Mouse (Mus musculus): ENCODE measurements at regions not wholly inside any gene's neighbourhood (a gene's known extent, or its start where the extent isn't known, plus 50 kb on each side); places are given as distances from the start of the nearest gene placed in this dataset.

GRCm38 (mm10) chr13:28770018-28770417 lies 183.5 kb downstream of the Sox4 start:
- Histone ChIP-seq H3K4me3 (replicated peaks; ENCODE audit: low read depth, low read length) (no peak overlapping the region), H3K4me2 (ENCODE audit: low read length) (no peak overlapping the region), H3K9me3 (replicated peaks; ENCODE audit: low read length) (no peaks in the 10 kb centered on the region; the same call in 1 of the 2 replicates), H3K27me3 (ENCODE audit: insufficient read depth, low read length) (no peaks in the 10 kb centered on the region), H3K36me3 (ENCODE audit: insufficient read depth, low read length) (no peaks in the 10 kb centered on the region), H3K27ac (peak overlapping the region; percentile 36; the same call in 1 of the 2 replicates), H3K9ac (ENCODE audit: low read depth, low read length) (no peak overlapping the region), H3K4me1 (replicated peaks; ENCODE audit: insufficient read depth, low read length) (no peaks in the 10 kb centered on the region)
- no peak for DNase-seq (ENCODE audit: low spot score)
- 53% methylated on average over 4 of the region's 4 CpGs for WGBS
- TF ChIP-seq CTCF (IDR thresholded peaks at IDR 0.05; ENCODE audit: low read depth) = no peak
- no peak for ATAC-seq (replicated peaks; ENCODE audit: low FRiP score, low read depth)

GRCm38 (mm10) chr13:28768717-28769426 lies 184.6 kb downstream of the Sox4 start:
- 36% methylated on average over 14 of the region's 14 CpGs for WGBS
- no peaks in the 10 kb centered on the region for H3K4me1 ChIP-seq (replicated peaks; ENCODE audit: insufficient read depth, low read length)
- no peaks in the 10 kb centered on the region; the same call in 1 of the 2 replicates for H3K9me3 ChIP-seq (replicated peaks; ENCODE audit: low read length)
- no peak overlapping the region for H3K27ac ChIP-seq
- DNase-seq (ENCODE audit: low spot score) (peak; percentile 60), ATAC-seq (replicated peaks; ENCODE audit: low FRiP score, low read depth) (no peak)
- TF ChIP-seq CTCF (IDR thresholded peaks at IDR 0.05; ENCODE audit: low read depth) = no peak
- H3K4me2 ChIP-seq (ENCODE audit: low read length) = no peak overlapping the region
- no peak overlapping the region for H3K4me3 ChIP-seq (replicated peaks; ENCODE audit: low read depth, low read length)
- H3K36me3 ChIP-seq (ENCODE audit: insufficient read depth, low read length) = no peaks in the 10 kb centered on the region
- no peaks in the 10 kb centered on the region for H3K27me3 ChIP-seq (ENCODE audit: insufficient read depth, low read length)
- no peak overlapping the region for H3K9ac ChIP-seq (ENCODE audit: low read depth, low read length)

- H3K4me1 ChIP-seq (replicated peaks; ENCODE audit: insufficient read depth, low read length) = peaks cover 11% of the 10 kb centered on the region; the same call in 1 of the 2 replicates
- H3K9me3 ChIP-seq (replicated peaks; ENCODE audit: low read length) = no peaks in the 10 kb centered on the region; the same call in 1 of the 2 replicates
- 89% methylated on average over 2 of the region's 2 CpGs for WGBS
- no peak for DNase-seq (ENCODE audit: low spot score)
- no peak overlapping the region for H3K9ac ChIP-seq (ENCODE audit: low read depth, low read length)
- TF ChIP-seq CTCF (IDR thresholded peaks at IDR 0.05; ENCODE audit: low read depth) = no peak
- H3K27me3 ChIP-seq (ENCODE audit: insufficient read depth, low read length) = no peaks in the 10 kb centered on the region
- H3K27ac ChIP-seq = no peak overlapping the region
- H3K4me3 ChIP-seq (replicated peaks; ENCODE audit: low read depth, low read length) = no peak overlapping the region
- no peak for ATAC-seq (replicated peaks; ENCODE audit: low FRiP score, low read depth)
- no peaks in the 10 kb centered on the region for H3K36me3 ChIP-seq (ENCODE audit: insufficient read depth, low read length)
- H3K4me2 ChIP-seq (ENCODE audit: low read length) = no peak overlapping the region
Observed at GRCm38 (mm10) chr13:28762555-28762954, 191.0 kb downstream of the Sox4 start.

DNA sequence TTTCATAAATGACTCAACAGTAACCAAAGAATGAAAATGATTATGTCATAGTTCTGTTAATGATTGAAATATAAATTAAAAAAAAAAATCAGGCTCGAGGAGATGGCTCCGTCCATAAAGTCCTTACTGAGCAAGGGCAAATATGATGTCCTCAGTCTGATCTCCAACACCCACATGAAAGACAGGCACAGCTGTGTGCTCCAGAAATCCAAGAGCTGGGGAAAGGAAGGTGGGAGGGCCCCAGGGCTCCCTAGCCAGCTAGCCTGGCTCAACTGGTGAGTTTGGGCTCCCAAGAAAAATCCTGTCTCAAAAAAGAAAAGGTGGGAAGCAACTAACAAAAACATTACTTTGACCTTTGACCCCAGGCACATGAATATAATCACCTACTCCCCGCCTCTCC lies 194.5 kb downstream of the Sox4 start:
- peak overlapping the region; percentile 82; the same call in 1 of the 2 replicates for H3K27ac ChIP-seq
- no peak for TF ChIP-seq CTCF (IDR thresholded peaks at IDR 0.05; ENCODE audit: low read depth)
- no peak for ATAC-seq (replicated peaks; ENCODE audit: low FRiP score, low read depth)
- WGBS = 34% methylated on average over 3 of the region's 3 CpGs
- no peaks in the 10 kb centered on the region for H3K36me3 ChIP-seq (ENCODE audit: insufficient read depth, low read length)
- no peak for DNase-seq (ENCODE audit: low spot score)
- peaks cover 21% of the 10 kb centered on the region for H3K4me1 ChIP-seq (replicated peaks; ENCODE audit: insufficient read depth, low read length)
- no peaks in the 10 kb centered on the region for H3K9me3 ChIP-seq (replicated peaks; ENCODE audit: low read length)
- no peaks in the 10 kb centered on the region for H3K27me3 ChIP-seq (ENCODE audit: insufficient read depth, low read length)
- H3K4me2 ChIP-seq (ENCODE audit: low read length) = no peak overlapping the region
- no peak overlapping the region for H3K4me3 ChIP-seq (replicated peaks; ENCODE audit: low read depth, low read length)
- no peak overlapping the region for H3K9ac ChIP-seq (ENCODE audit: low read depth, low read length)

DNA sequence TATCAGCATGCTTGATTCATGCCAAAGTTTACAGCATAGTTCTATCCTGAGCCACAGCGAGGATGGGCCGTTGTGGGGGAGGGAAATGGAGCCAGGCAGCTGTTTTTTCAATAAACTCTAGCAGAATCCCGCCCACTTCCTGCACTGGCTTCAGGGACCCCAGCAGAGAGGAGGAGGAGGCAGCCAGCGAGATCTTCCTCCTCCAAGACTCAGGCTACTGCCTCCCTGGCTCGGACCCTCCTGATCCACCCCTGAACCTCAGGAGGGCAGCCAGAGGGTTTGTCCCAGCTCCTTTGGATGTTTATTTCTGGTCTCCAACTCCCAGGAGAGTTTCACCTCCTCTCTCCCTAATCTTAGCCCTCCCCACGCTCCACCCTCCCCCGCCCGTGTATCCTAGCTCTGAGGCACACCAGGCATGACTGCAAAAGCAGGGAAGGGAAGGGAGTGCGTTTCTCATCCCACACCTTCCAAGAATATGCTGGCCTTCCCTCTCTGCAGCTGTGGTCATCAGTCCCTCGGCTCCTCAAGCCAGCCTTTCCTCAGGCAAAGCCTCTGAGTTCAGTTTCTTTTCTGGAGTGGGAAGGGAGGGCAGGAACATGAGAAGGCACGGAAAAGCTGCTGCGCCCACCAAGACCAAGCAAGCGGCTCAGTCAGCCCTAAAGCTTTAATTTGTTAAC lies 195.5 kb downstream of the Sox4 start:
- peak; percentile 98 for DNase-seq (ENCODE audit: low spot score)
- no peaks in the 10 kb centered on the region for H3K36me3 ChIP-seq (ENCODE audit: insufficient read depth, low read length)
- no peaks in the 10 kb centered on the region for H3K9me3 ChIP-seq (replicated peaks; ENCODE audit: low read length)
- H3K27ac ChIP-seq = peak overlapping the region; percentile 82
- peak overlapping the region; percentile 21 for H3K4me3 ChIP-seq (replicated peaks; ENCODE audit: low read depth, low read length)
- TF ChIP-seq CTCF (IDR thresholded peaks at IDR 0.05; ENCODE audit: low read depth) = no peak
- ATAC-seq (replicated peaks; ENCODE audit: low FRiP score, low read depth) = peak; percentile 85
- peaks cover 21% of the 10 kb centered on the region for H3K4me1 ChIP-seq (replicated peaks; ENCODE audit: insufficient read depth, low read length)
- H3K27me3 ChIP-seq (ENCODE audit: insufficient read depth, low read length) = no peaks in the 10 kb centered on the region
- peak overlapping the region; percentile 46 for H3K4me2 ChIP-seq (ENCODE audit: low read length)
- H3K9ac ChIP-seq (ENCODE audit: low read depth, low read length) = peak overlapping the region; percentile 23; the same call in 1 of the 2 replicates
- 2% methylated on average over 13 of the region's 13 CpGs for WGBS

- Histone ChIP-seq H3K36me3 (ENCODE audit: insufficient read depth, low read length) (no peaks in the 10 kb centered on the region), H3K27ac (peak overlapping the region; percentile 82), H3K4me3 (replicated peaks; ENCODE audit: low read depth, low read length) (peak overlapping the region; percentile 21; the same call in 1 of the 2 replicates), H3K4me2 (ENCODE audit: low read length) (peak overlapping the region; percentile 46), H3K27me3 (ENCODE audit: insufficient read depth, low read length) (no peaks in the 10 kb centered on the region), H3K9ac (ENCODE audit: low read depth, low read length) (no peak overlapping the region), H3K4me1 (replicated peaks; ENCODE audit: insufficient read depth, low read length) (peaks cover 21% of the 10 kb centered on the region), H3K9me3 (replicated peaks; ENCODE audit: low read length) (no peaks in the 10 kb centered on the region)
- DNase-seq (ENCODE audit: low spot score) (no peak), ATAC-seq (replicated peaks; ENCODE audit: low FRiP score, low read depth) (no peak)
- TF ChIP-seq CTCF (IDR thresholded peaks at IDR 0.05; ENCODE audit: low read depth) = no peak
- WGBS = 14% methylated on average over 11 of the region's 11 CpGs
Observed at GRCm38 (mm10) chr13:28756915-28757765, 196.4 kb downstream of the Sox4 start.
